Mouse (Mus musculus) hindlimb bud, embryonic 11.5 days (tissue): ENCODE data around the gene Foxg1.

Experiments used
- DNase-seq: peaks from one replicate; pipeline ENCODE4 v3.0.0-alpha.2; 2012; ENCODE audit warnings: low read depth, low spot score; ENCODE audit errors: extremely low spot score

Gene Foxg1

GRCm38 (mm10) chr12:49382565-49383520 is at the start of gene Foxg1:
Foxg1 (plus strand) TSS chr12:49382660.
- DNase-seq, result no peak

- DNase-seq, result no peak
Observed at GRCm38 (mm10) chr12:49349697-49350096, 32.8 kb upstream of the Foxg1 start.

GRCm38 (mm10) chr12:49368931-49369330 is 13.5 kb upstream of the Foxg1 start:
- DNase-seq, result no peak

- no peak for DNase-seq
Observed at GRCm38 (mm10) chr12:49372170-49372569, 10.3 kb upstream of the Foxg1 start.

- DNase-seq, result no peak
Observed at GRCm38 (mm10) chr12:49373176-49373575, 9.3 kb upstream of the Foxg1 start.

GRCm38 (mm10) chr12:49373821-49374605 is 8.4 kb upstream of the Foxg1 start:
- DNase-seq, result no peak

GRCm38 (mm10) chr12:49374606-49374995 is 7.9 kb upstream of the Foxg1 start:
- DNase-seq, result no peak

GRCm38 (mm10) chr12:49375427-49376317 is 6.8 kb upstream of the Foxg1 start:
- DNase-seq, result no peak

- no peak for DNase-seq
Observed at GRCm38 (mm10) chr12:49376318-49376992, 6.0 kb upstream of the Foxg1 start.

- DNase-seq, result no peak
Observed at GRCm38 (mm10) chr12:49377281-49377970, 5.0 kb upstream of the Foxg1 start.

GRCm38 (mm10) chr12:49378920-49379319 is 3.5 kb upstream of the Foxg1 start:
- DNase-seq, result no peak

- no peak for DNase-seq
Observed at GRCm38 (mm10) chr12:49379446-49379845, 3.0 kb upstream of the Foxg1 start.

GRCm38 (mm10) chr12:49380442-49380841 is 2.0 kb upstream of the Foxg1 start:
- DNase-seq, result no peak

GRCm38 (mm10) chr12:49381031-49381525 is 1.4 kb upstream of the Foxg1 start:
- DNase-seq, result no peak

- no peak for DNase-seq
Observed at GRCm38 (mm10) chr12:49381721-49382365, 617 bp upstream of the Foxg1 start.

GRCm38 (mm10) chr12:49383521-49384133 is 1.2 kb downstream of the Foxg1 start:
- DNase-seq, result no peak

GRCm38 (mm10) chr12:49384295-49384875 is 1.9 kb downstream of the Foxg1 start:
- no peak for DNase-seq
